Comparison of ENCODE assay signal across 10 mouse cellular contexts in the genomic region with DNA sequence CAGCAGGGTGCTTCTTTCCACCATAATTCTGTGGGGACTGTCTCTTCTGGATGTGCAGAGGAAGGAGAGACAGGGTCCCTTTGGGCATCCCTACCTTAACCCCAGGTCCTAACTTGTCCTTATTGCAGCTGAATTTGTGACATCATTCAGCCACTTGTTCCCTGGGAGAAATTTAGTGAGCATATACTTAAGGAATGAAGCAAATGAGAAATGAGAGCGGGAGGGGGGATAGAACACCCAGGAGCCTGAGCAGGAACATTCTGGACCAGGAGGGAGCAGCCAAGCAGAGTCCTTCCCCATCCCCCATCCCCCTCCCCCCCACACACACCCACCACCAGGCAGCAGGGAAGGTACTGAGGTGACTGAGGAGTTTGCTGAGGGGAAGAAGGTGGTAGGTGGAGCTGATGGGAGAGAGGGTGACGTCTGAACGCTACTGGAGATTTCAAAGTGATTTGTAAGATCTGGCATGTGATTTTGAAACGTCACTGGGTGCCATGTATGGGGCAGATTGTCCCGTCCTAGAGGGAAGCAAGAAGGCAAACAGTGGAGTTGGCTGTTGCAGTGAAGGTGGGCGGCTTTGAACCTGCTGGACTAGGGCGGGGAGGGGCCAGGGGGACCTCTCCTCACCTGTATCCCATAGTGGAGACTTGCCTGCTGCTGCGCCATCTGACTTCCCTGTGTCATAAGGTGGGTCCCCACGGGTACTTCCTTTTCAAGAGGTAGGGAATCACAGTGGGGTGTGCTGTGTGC. TPM values are rescaled to one million over a fixed set of nuclear protein-coding genes. Genes with fewer than 3 reads are reported as not detected.
DNase-seq lines count a peak whose midpoint lies in the region; ATAC-seq lines count a peak whose summit lies in the region.
"Had no signal": no experiment of that assay in that cellular context is flagged by ENCODE, and none has a peak within 500 bp of the region (broad histone marks: within the 10 kb centered on the region; RNA-seq: fewer than 3 reads in every experiment).

No protein-coding gene starts in this region.

- no peak overlapping the region for H3K27ac ChIP-seq in heart, embryonic 16.5 days (ENCODE audit: low read length)
- no peak overlapping the region for H3K27ac ChIP-seq in heart, embryonic 10.5 days
- no peak overlapping the region for H3K27ac ChIP-seq in midbrain, embryonic 16.5 days (ENCODE audit: low read length)
- no peak overlapping the region for H3K27ac ChIP-seq in midbrain, embryonic 11.5 days (ENCODE audit: low read depth, low read length)
- no peak overlapping the region for H3K27ac ChIP-seq in intestine, embryonic 14.5 days (ENCODE audit: low read depth)
- H3K27ac ChIP-seq in stomach, embryonic 14.5 days (ENCODE audit: low read length), result no peak overlapping the region

- peaks cover 20% of the 10 kb centered on the region for H3K4me1 ChIP-seq in heart, embryonic 16.5 days (ENCODE audit: control insufficient read depth, insufficient read depth, low read length)
- peaks cover 59% of the 10 kb centered on the region for H3K4me1 ChIP-seq in heart, embryonic 10.5 days
- peaks cover 4% of the 10 kb centered on the region; the same call in 1 of the 2 replicates for H3K4me1 ChIP-seq in midbrain, embryonic 16.5 days (ENCODE audit: control insufficient read depth, insufficient read depth, low read length)
- H3K4me1 ChIP-seq in midbrain, embryonic 11.5 days (ENCODE audit: control insufficient read depth, insufficient read depth, low read length), result peaks cover 3% of the 10 kb centered on the region
- H3K4me1 ChIP-seq in intestine, embryonic 14.5 days (replicated peaks; ENCODE audit: control insufficient read depth, insufficient read depth, low read length), result peaks cover 17% of the 10 kb centered on the region
- H3K4me1 ChIP-seq in stomach, embryonic 14.5 days (ENCODE audit: control insufficient read depth, insufficient read depth, low read length), result peaks cover 24% of the 10 kb centered on the region

- no peaks in the 10 kb centered on the region for H3K36me3 ChIP-seq in heart, embryonic 16.5 days (ENCODE audit: control insufficient read depth, insufficient read depth)
- no peaks in the 10 kb centered on the region for H3K36me3 ChIP-seq in heart, embryonic 10.5 days
- H3K36me3 ChIP-seq in midbrain, embryonic 16.5 days (ENCODE audit: control insufficient read depth, insufficient read depth, low read length), result no peaks in the 10 kb centered on the region
- no peaks in the 10 kb centered on the region for H3K36me3 ChIP-seq in midbrain, embryonic 11.5 days (ENCODE audit: control insufficient read depth, insufficient read depth, low read length)
- H3K36me3 ChIP-seq in intestine, embryonic 14.5 days (ENCODE audit: control insufficient read depth, insufficient read depth, low read length), result 0 out of 2 replicates have a peak, but pooled peaks cover 9% of the 10 kb centered on the region
- H3K36me3 ChIP-seq in stomach, embryonic 14.5 days (ENCODE audit: control insufficient read depth, insufficient read depth, low read length), result no peaks in the 10 kb centered on the region; the same call in 1 of the 2 replicates

- intact Hi-C loops in gastrocnemius, postnatal 14 days (cut with DNase I; ENCODE audit: low total_unique reads), result no loop called here

- H3K9ac ChIP-seq in heart, embryonic 16.5 days (ENCODE audit: low read length), result 0 out of 2 replicates have a peak overlapping the region, but pooled peaks have one; percentile 24
- no peak overlapping the region for H3K9ac ChIP-seq in midbrain, embryonic 16.5 days (ENCODE audit: low read depth, low read length)
- H3K9ac ChIP-seq in midbrain, embryonic 11.5 days (ENCODE audit: low read length), result no peak overlapping the region
- H3K9ac ChIP-seq in intestine, embryonic 14.5 days (ENCODE audit: low read length), result no peak overlapping the region
- H3K9ac ChIP-seq in stomach, embryonic 14.5 days (replicated peaks; ENCODE audit: low read depth, low read length), result no peak overlapping the region

- no peaks in the 10 kb centered on the region for H3K9me3 ChIP-seq in heart, embryonic 16.5 days (replicated peaks; ENCODE audit: control insufficient read depth, low read length)
- no peaks in the 10 kb centered on the region for H3K9me3 ChIP-seq in heart, embryonic 10.5 days
- no peaks in the 10 kb centered on the region for H3K9me3 ChIP-seq in midbrain, embryonic 16.5 days (replicated peaks; ENCODE audit: control insufficient read depth, low read length, poor library complexity, severe bottlenecking)
- no peaks in the 10 kb centered on the region for H3K9me3 ChIP-seq in midbrain, embryonic 11.5 days (ENCODE audit: control insufficient read depth, low read length)
- no peaks in the 10 kb centered on the region for H3K9me3 ChIP-seq in intestine, embryonic 14.5 days (ENCODE audit: control insufficient read depth, low read length)
- no peaks in the 10 kb centered on the region for H3K9me3 ChIP-seq in stomach, embryonic 14.5 days (ENCODE audit: control insufficient read depth, low read depth, low read length)

- no peak for ATAC-seq in heart, embryonic 16.5 days (replicated peaks; ENCODE audit: extremely low read depth, insufficient read depth, low FRiP score)
- ATAC-seq in midbrain, embryonic 16.5 days, result no peak
- ATAC-seq in midbrain, embryonic 11.5 days (ENCODE audit: low FRiP score), result no peak
- ATAC-seq in intestine, embryonic 14.5 days (replicated peaks; ENCODE audit: low FRiP score, low TSS enrichment, low read depth), result no peak
- no peak for ATAC-seq in stomach, embryonic 14.5 days (ENCODE audit: insufficient number of reproducible peaks, insufficient read depth, low FRiP score, low read depth)

- H3K27me3 ChIP-seq in heart, embryonic 16.5 days (ENCODE audit: control insufficient read depth, insufficient read depth, low read length), result no peaks in the 10 kb centered on the region
- peaks cover 38% of the 10 kb centered on the region for H3K27me3 ChIP-seq in heart, embryonic 10.5 days (ENCODE audit: insufficient read depth, poor library complexity, severe bottlenecking)
- H3K27me3 ChIP-seq in midbrain, embryonic 16.5 days (ENCODE audit: control insufficient read depth, insufficient read depth, low read depth, low read length), result no peaks in the 10 kb centered on the region
- H3K27me3 ChIP-seq in midbrain, embryonic 11.5 days (ENCODE audit: control insufficient read depth, insufficient read depth, low read length), result peaks cover 12% of the 10 kb centered on the region; the same call in 1 of the 2 replicates
- no peaks in the 10 kb centered on the region for H3K27me3 ChIP-seq in intestine, embryonic 14.5 days (replicated peaks; ENCODE audit: control insufficient read depth, insufficient read depth, low read length)
- H3K27me3 ChIP-seq in stomach, embryonic 14.5 days (ENCODE audit: control insufficient read depth, insufficient read depth, low read length), result no peaks in the 10 kb centered on the region

- H3K4me2 ChIP-seq in heart, embryonic 16.5 days (ENCODE audit: low read depth, low read length), result peak overlapping the region; percentile 77
- peak overlapping the region; percentile 1; the same call in 1 of the 2 replicates for H3K4me2 ChIP-seq in midbrain, embryonic 16.5 days (ENCODE audit: low read length)
- H3K4me2 ChIP-seq in midbrain, embryonic 11.5 days, result no peak overlapping the region
- H3K4me2 ChIP-seq in intestine, embryonic 14.5 days (ENCODE audit: low read length), result peak overlapping the region; percentile 72
- H3K4me2 ChIP-seq in stomach, embryonic 14.5 days (replicated peaks; ENCODE audit: low read depth, low read length), result peak overlapping the region; percentile 81

- WGBS in heart, embryonic 16.5 days, result 72% methylated on average over 9 of the region's 9 CpGs
- WGBS in heart, embryonic 10.5 days, result 62% methylated on average over 9 of the region's 9 CpGs
- 73% methylated on average over 9 of the region's 9 CpGs for WGBS in midbrain, embryonic 16.5 days
- WGBS in midbrain, embryonic 11.5 days, result 70% methylated on average over 9 of the region's 9 CpGs
- 72% methylated on average over 9 of the region's 9 CpGs for WGBS in intestine, embryonic 14.5 days
- 66% methylated on average over 9 of the region's 9 CpGs for WGBS in stomach, embryonic 14.5 days

- no peak for DNase-seq in heart, embryonic 10.5 days (ENCODE audit: low spot score)
- no peak for DNase-seq in midbrain, embryonic 11.5 days (ENCODE audit: low spot score, missing footprints)
- DNase-seq in intestine, embryonic 14.5 days (ENCODE audit: low spot score), result no peak
- no peak for DNase-seq in layer of hippocampus, adult 8-10 months (ENCODE audit: low spot score in 2 of 2)
- DNase-seq in gastrocnemius, postnatal 14 days, result no peak
- DNase-seq: adrenal gland, postnatal 10 days had no signal

- H3K4me3 ChIP-seq in heart, embryonic 16.5 days (ENCODE audit: low read length), result peak overlapping the region; percentile 64; the same call in 1 of the 2 replicates
- H3K4me3 ChIP-seq in heart, embryonic 10.5 days, result no peak overlapping the region
- H3K4me3 ChIP-seq in midbrain, embryonic 16.5 days (ENCODE audit: low read depth, low read length), result no peak overlapping the region
- H3K4me3 ChIP-seq in midbrain, embryonic 11.5 days (ENCODE audit: low read depth, low read length), result no peak overlapping the region
- no peak overlapping the region for H3K4me3 ChIP-seq in intestine, embryonic 14.5 days (ENCODE audit: low read depth, low read length)
- H3K4me3 ChIP-seq in stomach, embryonic 14.5 days (ENCODE audit: low read depth, low read length), result peak overlapping the region; percentile 39; the same call in 1 of the 2 replicates

RNA-seq across cellular contexts. Expression of gene Lrrc32, which starts 2.5 kb away (rescaled TPM):
- 7.7 and 8.3 TPM in 2 replicates for polyA plus RNA-seq in heart, embryonic 16.5 days (2015; fragmentation: Nextera tagmentation; extraction: Ambion mirVana)
- polyA plus RNA-seq in heart, embryonic 10.5 days (2016; fragmentation: Nextera tagmentation; extraction: Ambion mirVana), result 4.8 and 7.3 TPM in 2 replicates
- polyA plus RNA-seq in midbrain, embryonic 16.5 days (2015; fragmentation: Nextera tagmentation; extraction: Ambion mirVana), result 4.6 and 4.8 TPM in 2 replicates
- 4.3 TPM in 2 replicates for polyA plus RNA-seq in midbrain, embryonic 11.5 days (2014; fragmentation: Nextera tagmentation; extraction: Ambion mirVana)
- polyA plus RNA-seq in intestine, embryonic 14.5 days (2014; fragmentation: Nextera tagmentation; extraction: Ambion mirVana), result 13.0 and 14.9 TPM in 2 replicates
- 11.3 and 12.4 TPM in 2 replicates for polyA plus RNA-seq in stomach, embryonic 14.5 days (2014; fragmentation: Nextera tagmentation; extraction: Ambion mirVana)
- 1 to 10 TPM; 2.0 to 2.8 (median 2.4) TPM for total RNA-seq in layer of hippocampus, adult 8-10 months (2022)
- 1 to 10 TPM; 3.5 to 6.9 TPM for total RNA-seq in gastrocnemius, postnatal 14 days (2021)

RNA-seq across cellular contexts. Expression of gene Gucy2d, which starts 51.4 kb away (rescaled TPM):
- not detected in 2 replicates for polyA plus RNA-seq in heart, embryonic 16.5 days (2015; fragmentation: Nextera tagmentation; extraction: Ambion mirVana)
- polyA plus RNA-seq in heart, embryonic 10.5 days (2016; fragmentation: Nextera tagmentation; extraction: Ambion mirVana), result not detected in 2 replicates
- 0.05 TPM in 1 of 2 replicates, not detected in the other for polyA plus RNA-seq in midbrain, embryonic 16.5 days (2015; fragmentation: Nextera tagmentation; extraction: Ambion mirVana)
- polyA plus RNA-seq in midbrain, embryonic 11.5 days (2014; fragmentation: Nextera tagmentation; extraction: Ambion mirVana), result not detected in 2 replicates
- polyA plus RNA-seq in intestine, embryonic 14.5 days (2014; fragmentation: Nextera tagmentation; extraction: Ambion mirVana), result not detected in 2 replicates
- polyA plus RNA-seq in stomach, embryonic 14.5 days (2014; fragmentation: Nextera tagmentation; extraction: Ambion mirVana), result not detected in 2 replicates
- total RNA-seq in layer of hippocampus, adult 8-10 months (2022), result under 1 TPM in 1 of 4 experiments, not detected in 3; 0.17 TPM
- under 1 TPM in 1 of 2 experiments, not detected in 1; 0.18 TPM for total RNA-seq in gastrocnemius, postnatal 14 days (2021)
- total RNA-seq: layer of hippocampus, postnatal 14 days had no signal

Comparison
In these comparisons a context has a peak if more than half of its experiments do, and no peak if none do; other contexts are left out.
1. H3K4me3 ChIP-seq: peak in heart, embryonic 16.5 days (single experiment) and stomach, embryonic 14.5 days (single experiment); none in heart, embryonic 10.5 days (single experiment), midbrain, embryonic 16.5 days (single experiment), midbrain, embryonic 11.5 days (single experiment) and intestine, embryonic 14.5 days (single experiment).